Mouse (Mus musculus): ENCODE measurements around the gene Ift81.

- no peak for TF ChIP-seq CTCF (IDR thresholded peaks at IDR 0.05; ENCODE audit: low read depth)
- no peak for TF ChIP-seq EP300 (IDR thresholded peaks at IDR 0.05; ENCODE audit: low read depth)
Observed at GRCm38 (mm10) chr5:122521130-122521473, 93.2 kb downstream of the Ift81 start.
